Mouse (Mus musculus): Measurements from ENCODE around the gene Idua. TPM values are rescaled to one million over a fixed set of nuclear protein-coding genes. Genes with fewer than 3 reads are reported as not detected.

Gene Idua
- total RNA-seq, 2 experiments from 2014 or later = 11.8 to 12.5 TPM

GRCm38 (mm10) chr5:108715974-108716373 lies 55.8 kb downstream of the Idua start:
- Histone ChIP-seq H3K4me3 (no peak overlapping the region), H3K27ac (no peak overlapping the region)
- no peak for TF ChIP-seq CTCF (IDR thresholded peaks at IDR 0.05)
- no peak for DNase-seq
- intact Hi-C loops (cut with DNase I) = no loop called here

GRCm38 (mm10) chr5:108718051-108718450 lies 57.9 kb downstream of the Idua start:
- no peak for TF ChIP-seq CTCF (IDR thresholded peaks at IDR 0.05)
- H3K4me3 ChIP-seq = no peak overlapping the region
- intact Hi-C loops (cut with DNase I) = no loop called here
- H3K27ac ChIP-seq = no peak overlapping the region
- DNase-seq = no peak

GRCm38 (mm10) chr5:108719761-108720160 lies 59.6 kb downstream of the Idua start:
- intact Hi-C loops (cut with DNase I) = loop anchor here (10.0 kb wide), 1 partner anchor 45 kb away; the partner anchor contains the start of gene Slc26a1
- no peak overlapping the region for H3K4me3 ChIP-seq
- DNase-seq = no peak
- TF ChIP-seq CTCF (IDR thresholded peaks at IDR 0.05) = no peak
- no peak overlapping the region for H3K27ac ChIP-seq

GRCm38 (mm10) chr5:108724006-108724405 lies 63.9 kb downstream of the Idua start:
- no peak for TF ChIP-seq CTCF (IDR thresholded peaks at IDR 0.05)
- no peak overlapping the region for H3K4me3 ChIP-seq
- H3K27ac ChIP-seq = no peak overlapping the region
- no peak for DNase-seq
- intact Hi-C loops (cut with DNase I) = loop anchor here (10.0 kb wide), 1 partner anchor 49 kb away; the partner anchor contains the start of gene Slc26a1

- peak; percentile 73 for DNase-seq
- no peak overlapping the region for H3K27ac ChIP-seq
- no peak overlapping the region for H3K4me3 ChIP-seq
- intact Hi-C loops (cut with DNase I) = loop anchor here (1.0 to 10.0 kb wide), 3 partner anchors 34 to 300 kb away; partner anchors contain the start of genes Fgfrl1 and Slc26a1
- peak; percentile 95; the same call in 1 of the 2 replicates for TF ChIP-seq CTCF (IDR thresholded peaks at IDR 0.05)
Measured at GRCm38 (mm10) chr5:108726557-108727248, 66.6 kb downstream of the Idua start.

- DNase-seq = no peak
- intact Hi-C loops (cut with DNase I) = loop anchor here (2.0 to 10.0 kb wide), 2 partner anchors 53 to 301 kb away; partner anchors contain the start of gene Slc26a1
- no peak overlapping the region for H3K27ac ChIP-seq
- TF ChIP-seq CTCF (IDR thresholded peaks at IDR 0.05) = no peak
- H3K4me3 ChIP-seq = no peak overlapping the region
Measured at GRCm38 (mm10) chr5:108727425-108727824, 67.3 kb downstream of the Idua start.

Other genes starting within 250 kb of the Idua start
- 100 to 1,000 TPM; 595 to 950 TPM for gene Atp5k, start 225.9 kb upstream of the Idua start, total RNA-seq (2021)
- gene Mfsd7a, start 211.4 kb upstream of the Idua start, total RNA-seq (2021) = 1 to 10 TPM in 1 of 2 experiments, under 1 TPM in 1; 0.92 to 1.3 TPM
- gene Pcgf3, start 199.1 kb upstream of the Idua start, total RNA-seq (2021) = 10 to 100 TPM; 34.3 to 42.6 TPM
- not detected for gene Cplx1, start 110.3 kb upstream of the Idua start, total RNA-seq (2021)
- gene Gak, start 30.6 kb upstream of the Idua start, total RNA-seq (2021) = 10 to 100 TPM; 14.2 to 14.3 TPM
- gene Tmem175, start 30.6 kb upstream of the Idua start, total RNA-seq (2021) = 1 to 10 TPM; 7.8 to 8.0 TPM
- 1 to 10 TPM; 3.9 to 4.6 TPM for gene Dgkq, start 9.3 kb downstream of the Idua start, total RNA-seq (2021)
- gene Slc26a1, start 15.2 kb downstream of the Idua start, total RNA-seq (2021) = not detected
- gene Fgfrl1, start 32.1 kb downstream of the Idua start, total RNA-seq (2021) = 10 to 100 TPM; 18.0 to 45.2 TPM
- not detected for gene Rnf212, start 114.7 kb downstream of the Idua start, total RNA-seq (2021)
- gene Tmed11, start 135.0 kb downstream of the Idua start, total RNA-seq (2021) = not detected
- not detected for gene Vmn2r8, start 148.5 kb downstream of the Idua start, total RNA-seq (2021)
- gene Vmn2r9, start 192.3 kb downstream of the Idua start, total RNA-seq (2021) = not detected

Measured in gastrocnemius, adult 2 months (tissue).